Mouse (Mus musculus) forebrain, embryonic 13.5 days (tissue): Measurements from ENCODE around the gene Spsb4. TPM values are rescaled to one million over a fixed set of nuclear protein-coding genes. Genes with fewer than 3 reads are reported as not detected.

Source experiments
- ATAC-seq: fragments of 200-750 bp; cut with Nextera tagmentation; 2 replicates; pipeline ENCODE4 v1.8.0; 2017
- H3K27ac ChIP-seq: fragments of 300-500 bp; sonication (generic); 2 replicates; pipeline ENCODE4 v1.5.1; 2015; ENCODE audit warnings: inconsistent platforms, mild to moderate bottlenecking, moderate library complexity
- H3K27me3 ChIP-seq: fragments of 300-500 bp; sonication (generic); 2 replicates; pipeline ENCODE4 v1.6.1; 2015; ENCODE audit warnings: mild to moderate bottlenecking, inconsistent platforms
- H3K36me3 ChIP-seq: fragments of 300-500 bp; sonication (generic); 2 replicates; pipeline ENCODE4 v1.6.1; 2015; ENCODE audit warnings: mild to moderate bottlenecking, inconsistent platforms; ENCODE audit not compliant: poor library complexity, severe bottlenecking
- H3K4me1 ChIP-seq: fragments of 300-500 bp; sonication (generic); 2 replicates; pipeline ENCODE4 v1.6.1; 2015; ENCODE audit warnings: inconsistent platforms
- H3K4me2 ChIP-seq: fragments of 300-500 bp; sonication (generic); 2 replicates; pipeline ENCODE4 v1.6.1; 2015; ENCODE audit warnings: inconsistent platforms, mild to moderate bottlenecking, moderate library complexity
- H3K4me3 ChIP-seq: fragments of 300-500 bp; sonication (generic); 2 replicates; pipeline ENCODE4 v1.5.1; 2015; ENCODE audit warnings: mild to moderate bottlenecking, inconsistent platforms
- H3K9ac ChIP-seq: fragments of 300-500 bp; sonication (generic); 2 replicates; pipeline ENCODE4 v1.6.1; 2015; ENCODE audit warnings: mild to moderate bottlenecking, inconsistent platforms
- H3K9me3 ChIP-seq: fragments of 300-500 bp; sonication (generic); replicated peaks from 2 replicates; pipeline ENCODE4 v1.6.1; 2016; ENCODE audit warnings: inconsistent platforms
- WGBS: fragments of 180-500 bp; shearing (Covaris S2); methylation state at CpG from one replicate; pipeline ENCODE4 v1.1.7; 2015; 5-methylcytosine and 5-hydroxymethylcytosine counted together
- polyA plus RNA-seq: library from polyadenylated mRNA; unstranded; fragments of >200 nt; fragmentation: Nextera tagmentation; extraction: Ambion mirVana; gene quantifications from 2 replicates; pipeline ENCODE4 v1.2.1, GENCODE M21; 2015

Spsb4 gene
- polyA plus RNA-seq, 1 experiment from 2014 or later = 47.0 TPM

GRCm38 (mm10) chr9:96958009-96958615, 60.5 kb downstream of the Spsb4 start:
- Histone ChIP-seq H3K27ac (no peak overlapping the region; the same call in 1 of the 2 replicates), H3K4me2 (no peak overlapping the region), H3K36me3 (no peaks in the 10 kb centered on the region; the same call in 1 of the 2 replicates), H3K4me1 (peaks cover 68% of the 10 kb centered on the region), H3K4me3 (no peak overlapping the region), H3K9me3 (no peaks in the 10 kb centered on the region), H3K27me3 (no peaks in the 10 kb centered on the region), H3K9ac (no peak overlapping the region; the same call in 1 of the 2 replicates)
- 3% methylated on average over 6 of the region's 6 CpGs for WGBS
- no peak for ATAC-seq

GRCm38 (mm10) chr9:96957298-96957865, 61.3 kb downstream of the Spsb4 start:
- no peaks in the 10 kb centered on the region for H3K9me3 ChIP-seq
- H3K9ac ChIP-seq = no peak overlapping the region; the same call in 1 of the 2 replicates
- no peak overlapping the region for H3K4me2 ChIP-seq
- no peak overlapping the region for H3K4me3 ChIP-seq
- peak overlapping the region; percentile 11 for H3K27ac ChIP-seq
- H3K4me1 ChIP-seq = peaks cover 61% of the 10 kb centered on the region
- ATAC-seq = no peak
- H3K36me3 ChIP-seq = no peaks in the 10 kb centered on the region; the same call in 1 of the 2 replicates
- WGBS = 46% methylated on average over 6 of the region's 6 CpGs
- no peaks in the 10 kb centered on the region for H3K27me3 ChIP-seq

GRCm38 (mm10) chr9:96956646-96957297, 61.9 kb downstream of the Spsb4 start:
- Histone ChIP-seq H3K4me1 (peaks cover 55% of the 10 kb centered on the region), H3K36me3 (no peaks in the 10 kb centered on the region; the same call in 1 of the 2 replicates), H3K4me3 (no peak overlapping the region), H3K27ac (peak overlapping the region; percentile 11), H3K27me3 (no peaks in the 10 kb centered on the region), H3K4me2 (no peak overlapping the region), H3K9me3 (no peaks in the 10 kb centered on the region), H3K9ac (no peak overlapping the region)
- peak; percentile 43; the same call in 1 of the 2 replicates for ATAC-seq
- WGBS = 27% methylated on average over 6 of the region's 6 CpGs

DNA sequence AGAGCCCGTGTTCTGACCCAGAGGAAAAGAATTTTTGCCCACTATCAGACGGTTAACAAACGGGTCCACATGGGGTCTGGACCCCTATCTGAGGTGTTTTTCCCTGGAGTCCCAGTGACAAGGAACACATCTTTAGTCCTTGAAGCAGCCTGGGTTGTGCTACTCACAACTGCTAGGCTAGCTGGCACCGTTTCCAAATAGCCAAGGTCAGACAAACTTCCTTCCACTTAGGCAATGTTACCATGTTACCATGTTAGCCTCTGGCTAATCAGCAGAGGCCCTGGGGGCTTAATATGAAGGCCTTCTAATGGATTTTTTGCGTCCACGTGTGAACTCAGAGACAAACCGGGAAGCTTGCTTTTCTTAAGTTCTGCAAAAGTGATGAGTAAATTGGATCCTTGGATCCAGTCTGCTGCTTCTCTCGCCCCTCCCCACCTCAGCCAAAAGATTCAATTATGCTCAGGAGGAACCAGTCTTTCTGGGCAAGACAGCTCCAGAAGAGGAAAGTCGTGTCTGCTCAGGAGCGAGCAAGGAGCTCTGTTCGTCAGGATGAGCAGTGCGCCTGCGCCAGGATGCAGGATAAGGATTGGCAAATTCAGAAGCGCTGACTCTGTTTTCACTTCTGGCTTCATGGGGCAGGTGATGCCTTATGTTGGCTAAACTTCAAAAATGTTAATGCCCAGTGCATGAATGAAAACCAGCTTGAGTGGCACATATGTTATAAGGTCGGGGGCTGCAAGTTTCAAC, 64.4 kb downstream of the Spsb4 start:
- H3K4me1 ChIP-seq = peaks cover 54% of the 10 kb centered on the region
- no peak overlapping the region for H3K27ac ChIP-seq
- H3K4me2 ChIP-seq = no peak overlapping the region
- WGBS = 90% methylated on average over 15 of the region's 15 CpGs
- no peaks in the 10 kb centered on the region for H3K9me3 ChIP-seq
- ATAC-seq = no peak
- H3K9ac ChIP-seq = no peak overlapping the region
- no peak overlapping the region for H3K4me3 ChIP-seq
- no peaks in the 10 kb centered on the region for H3K27me3 ChIP-seq
- no peaks in the 10 kb centered on the region for H3K36me3 ChIP-seq

- H3K4me1 ChIP-seq = peaks cover 46% of the 10 kb centered on the region
- H3K9me3 ChIP-seq = no peaks in the 10 kb centered on the region
- WGBS = 94% methylated on average over 8 of the region's 8 CpGs
- H3K27ac ChIP-seq = no peak overlapping the region
- no peak overlapping the region for H3K4me3 ChIP-seq
- H3K9ac ChIP-seq = no peak overlapping the region
- no peaks in the 10 kb centered on the region for H3K36me3 ChIP-seq
- H3K27me3 ChIP-seq = no peaks in the 10 kb centered on the region
- no peak overlapping the region for H3K4me2 ChIP-seq
- no peak for ATAC-seq
Observed at GRCm38 (mm10) chr9:96953443-96953842, 65.2 kb downstream of the Spsb4 start.

DNA sequence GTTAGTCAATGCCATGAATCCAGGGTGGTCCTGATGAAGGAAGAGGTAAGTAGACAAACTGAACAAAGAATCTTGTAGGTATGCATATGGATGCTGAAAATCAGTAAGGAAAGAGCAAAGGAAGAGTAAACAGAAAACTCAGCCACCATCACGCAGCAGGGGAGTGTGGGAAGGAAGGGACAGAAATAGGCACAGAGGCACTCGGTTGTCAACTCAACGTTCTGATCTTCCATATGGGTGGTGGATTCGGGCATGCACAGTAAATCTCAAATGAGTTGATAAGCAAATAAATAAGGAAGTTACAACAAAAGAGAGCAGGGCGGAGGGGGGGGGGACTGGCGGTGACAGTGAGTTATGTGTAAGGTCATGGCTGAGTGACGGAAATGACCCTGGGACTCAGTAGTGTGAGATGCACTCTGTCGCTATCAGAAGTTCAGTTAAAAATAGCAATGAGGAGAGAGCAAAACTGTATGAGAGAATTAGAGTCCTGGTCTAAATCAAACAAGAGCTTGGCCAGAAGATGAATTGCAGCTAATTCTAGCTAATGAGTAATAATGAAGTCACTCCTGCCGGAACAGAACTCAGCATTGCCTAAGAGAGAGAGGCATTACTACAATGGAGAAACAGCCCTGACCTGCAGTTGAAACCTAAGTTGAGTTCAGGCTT, 66.2 kb downstream of the Spsb4 start:
- Histone ChIP-seq H3K36me3 (no peaks in the 10 kb centered on the region), H3K27me3 (no peaks in the 10 kb centered on the region), H3K27ac (no peak overlapping the region), H3K9ac (no peak overlapping the region), H3K4me3 (no peak overlapping the region), H3K4me2 (no peak overlapping the region), H3K4me1 (peaks cover 40% of the 10 kb centered on the region), H3K9me3 (no peaks in the 10 kb centered on the region)
- ATAC-seq = no peak
- WGBS = 90% methylated on average over 9 of the region's 9 CpGs

DNA sequence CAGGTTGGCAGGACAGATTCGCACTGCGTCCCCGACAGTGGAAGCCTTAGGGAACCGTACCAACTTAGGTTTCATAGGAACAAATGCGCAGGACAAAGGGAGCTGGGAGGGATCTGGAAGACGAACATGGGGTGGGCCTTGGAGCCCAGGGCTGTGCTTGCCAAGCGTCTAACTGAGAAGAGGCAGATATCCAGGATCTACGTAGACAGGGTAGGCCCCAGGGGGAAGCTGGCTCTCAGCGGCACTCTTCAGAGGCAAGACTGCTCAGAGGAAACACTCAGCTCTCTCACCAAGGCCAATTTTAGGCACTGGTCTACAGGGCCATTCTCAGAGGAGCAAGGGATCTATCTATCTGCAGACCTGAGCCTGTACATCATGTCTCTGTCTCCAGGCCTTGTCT, 69.1 kb downstream of the Spsb4 start:
- no peak overlapping the region for H3K4me3 ChIP-seq
- H3K4me2 ChIP-seq = no peak overlapping the region
- no peaks in the 10 kb centered on the region for H3K27me3 ChIP-seq
- H3K9ac ChIP-seq = no peak overlapping the region
- 87% methylated on average over 9 of the region's 9 CpGs for WGBS
- ATAC-seq = no peak
- H3K4me1 ChIP-seq = peaks cover 22% of the 10 kb centered on the region
- H3K36me3 ChIP-seq = no peaks in the 10 kb centered on the region
- no peak overlapping the region for H3K27ac ChIP-seq
- no peaks in the 10 kb centered on the region for H3K9me3 ChIP-seq

DNA sequence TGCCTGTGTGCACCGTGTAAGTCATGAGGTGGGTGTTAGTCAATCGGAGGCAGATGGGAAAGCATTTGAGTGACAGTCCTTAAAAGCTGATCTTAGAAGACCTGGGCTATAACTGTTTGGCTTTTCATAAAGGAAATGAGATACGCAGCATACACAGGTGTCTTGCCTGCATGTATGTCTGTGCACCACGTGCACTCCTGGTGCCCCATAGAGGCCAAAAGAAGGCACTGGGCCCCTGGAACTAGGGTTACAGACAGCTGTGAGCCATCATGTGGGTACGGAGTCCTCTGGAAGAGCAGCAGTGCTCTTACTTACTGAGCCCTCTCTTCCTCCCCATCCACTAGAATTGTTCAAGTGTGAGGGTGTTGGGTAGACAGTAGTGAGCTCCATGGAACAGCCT, 70.1 kb downstream of the Spsb4 start:
- Histone ChIP-seq H3K4me2 (no peak overlapping the region), H3K4me1 (peaks cover 14% of the 10 kb centered on the region), H3K9ac (no peak overlapping the region), H3K36me3 (peaks cover 10% of the 10 kb centered on the region), H3K27me3 (no peaks in the 10 kb centered on the region), H3K9me3 (no peaks in the 10 kb centered on the region), H3K27ac (no peak overlapping the region), H3K4me3 (no peak overlapping the region)
- 92% methylated on average over 5 of the region's 5 CpGs for WGBS
- ATAC-seq = no peak

DNA sequence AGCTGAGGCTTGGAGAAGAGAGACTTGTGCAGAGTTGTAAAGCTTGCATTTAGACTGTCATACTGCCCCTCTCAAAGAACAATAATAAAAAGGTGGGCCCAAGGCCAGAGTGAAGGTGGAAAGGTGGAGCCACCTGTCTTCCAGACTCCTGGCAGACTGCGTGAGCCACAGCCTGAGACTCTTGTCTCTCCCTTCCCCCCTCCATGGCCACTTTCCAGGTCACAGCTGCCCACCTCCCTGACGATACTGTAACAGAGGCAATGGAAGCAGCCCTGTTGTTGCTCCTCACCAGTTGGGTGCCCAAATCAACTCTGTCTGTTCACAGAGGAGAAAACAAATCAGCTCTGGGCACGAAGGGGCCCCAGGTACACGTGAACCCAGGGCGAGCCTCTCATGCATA, 71.5 kb downstream of the Spsb4 start:
- no peak for ATAC-seq
- no peak overlapping the region for H3K4me3 ChIP-seq
- no peaks in the 10 kb centered on the region for H3K27me3 ChIP-seq
- H3K27ac ChIP-seq = no peak overlapping the region
- no peak overlapping the region for H3K4me2 ChIP-seq
- H3K4me1 ChIP-seq = peaks cover 14% of the 10 kb centered on the region
- 80% methylated on average over 5 of the region's 5 CpGs for WGBS
- H3K9me3 ChIP-seq = no peaks in the 10 kb centered on the region
- no peak overlapping the region for H3K9ac ChIP-seq
- peaks cover 24% of the 10 kb centered on the region for H3K36me3 ChIP-seq

GRCm38 (mm10) chr9:96944517-96944916, 74.1 kb downstream of the Spsb4 start:
- no peak overlapping the region for H3K4me3 ChIP-seq
- peaks cover 9% of the 10 kb centered on the region; the same call in 1 of the 2 replicates for H3K4me1 ChIP-seq
- H3K36me3 ChIP-seq = peaks cover 39% of the 10 kb centered on the region
- no peaks in the 10 kb centered on the region for H3K27me3 ChIP-seq
- ATAC-seq = peak; percentile 66; the same call in 1 of the 2 replicates
- H3K4me2 ChIP-seq = no peak overlapping the region
- 71% methylated on average over 16 of the region's 16 CpGs for WGBS
- H3K27ac ChIP-seq = no peak overlapping the region; the same call in 1 of the 2 replicates
- H3K9me3 ChIP-seq = no peaks in the 10 kb centered on the region
- no peak overlapping the region for H3K9ac ChIP-seq

- no peaks in the 10 kb centered on the region for H3K27me3 ChIP-seq
- no peak overlapping the region for H3K4me3 ChIP-seq
- no peak overlapping the region for H3K4me2 ChIP-seq
- H3K4me1 ChIP-seq = peaks cover 9% of the 10 kb centered on the region; the same call in 1 of the 2 replicates
- no peaks in the 10 kb centered on the region for H3K9me3 ChIP-seq
- no peak for ATAC-seq
- H3K27ac ChIP-seq = no peak overlapping the region
- H3K9ac ChIP-seq = no peak overlapping the region
- 98% methylated on average over 3 of the region's 3 CpGs for WGBS
- H3K36me3 ChIP-seq = peaks cover 42% of the 10 kb centered on the region
Observed at GRCm38 (mm10) chr9:96942975-96943374, 75.7 kb downstream of the Spsb4 start.
